Mouse (Mus musculus): ENCODE data around the gene Prox2. TPM values are rescaled to one million over a fixed set of nuclear protein-coding genes. Genes with fewer than 3 reads are reported as not detected.
"Not testable (repeated sequence)": the region's sequence is repeated elsewhere in the genome, so short reads cannot be mapped to it uniquely, and the experiment has no call there.

The Prox2 gene
- total RNA-seq, 2 experiments from 2014 or later, result 1.7 to 3.0 TPM

DNA sequence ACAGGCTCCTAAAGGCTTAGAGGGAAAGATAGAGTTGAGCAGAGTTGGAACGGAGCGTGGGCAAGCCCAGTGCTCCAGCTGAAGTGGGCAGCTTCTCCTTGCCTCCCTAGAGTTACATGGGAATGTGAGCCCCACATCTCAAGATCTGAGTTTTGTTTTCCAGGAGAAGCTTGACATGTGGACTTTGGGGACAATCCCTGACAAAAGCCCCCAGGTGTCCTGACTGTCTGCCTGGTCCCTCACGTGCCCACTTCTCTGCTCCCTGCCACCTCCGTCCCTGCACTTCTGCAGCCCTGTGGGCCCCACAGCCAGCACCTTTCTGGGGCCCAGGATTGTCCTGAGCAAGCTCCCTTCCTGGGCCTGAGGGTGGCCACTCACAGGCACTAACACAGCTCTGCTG is 34.3 kb upstream of the Prox2 start:
- no peak for TF ChIP-seq CTCF (IDR thresholded peaks at IDR 0.05)
- 0 out of 2 replicates have a peak overlapping the region, but pooled peaks have one; percentile 20 for H3K27ac ChIP-seq
- DNase-seq, result no peak
- no peak overlapping the region for H3K4me3 ChIP-seq
- intact Hi-C loops (cut with DNase I), result loop anchor here (10.0 kb wide), 1 partner anchor 340 kb away; no protein-coding TSS in a partner anchor

DNA sequence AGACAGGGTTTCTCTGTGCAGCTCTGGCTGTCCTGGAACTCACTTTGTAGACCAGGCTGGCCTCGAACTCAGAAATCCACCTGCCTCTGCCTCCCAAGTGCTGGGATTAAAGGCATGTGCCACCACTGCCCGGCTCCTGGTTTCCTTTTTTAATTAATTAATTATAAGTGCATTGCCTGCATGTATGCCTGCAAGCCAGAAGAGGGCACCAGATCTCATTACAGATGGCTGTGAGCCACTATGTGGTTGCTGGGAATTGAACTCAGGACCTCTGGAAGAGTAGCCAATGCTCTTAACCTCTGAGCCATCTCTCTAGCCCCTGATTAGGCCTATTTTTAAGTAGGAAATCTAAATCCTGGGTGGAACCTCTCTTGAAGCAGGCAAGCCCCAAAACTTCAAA is 33.7 kb upstream of the Prox2 start:
- not testable (repeated sequence) for DNase-seq
- TF ChIP-seq CTCF (IDR thresholded peaks at IDR 0.05), result peak; percentile 58
- intact Hi-C loops (cut with DNase I), result loop anchor here (10.0 kb wide), 1 partner anchor 341 kb away; no protein-coding TSS in a partner anchor

DNA sequence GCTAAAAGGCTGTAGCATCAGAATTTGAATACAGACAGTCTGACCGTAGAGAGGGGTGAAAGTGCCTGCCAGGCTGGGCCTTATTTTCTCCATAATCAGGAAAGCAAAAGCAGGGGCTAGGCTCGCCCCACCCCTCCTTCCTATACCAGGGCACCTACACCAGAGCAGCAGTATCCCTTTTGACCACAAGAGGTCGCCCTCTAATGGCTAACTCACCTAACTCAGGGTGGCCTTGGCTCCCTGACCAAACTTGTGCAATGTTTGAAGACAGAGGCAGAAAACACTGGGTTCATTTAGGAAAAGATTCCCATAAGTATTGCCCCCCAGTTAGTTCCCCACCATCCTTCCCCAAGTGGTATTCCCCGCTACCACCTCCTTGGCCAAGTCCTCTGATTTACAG is 32.2 kb upstream of the Prox2 start:
- DNase-seq, result peak; percentile 90
- H3K27ac ChIP-seq, result peak overlapping the region; percentile 64; the same call in 1 of the 2 replicates
- peak; percentile 96 for TF ChIP-seq CTCF (IDR thresholded peaks at IDR 0.05)
- H3K4me3 ChIP-seq, result no peak overlapping the region
- intact Hi-C loops (cut with DNase I), result loop anchor here (1.0 to 10.0 kb wide), 2 partner anchors 162 to 342 kb away; no protein-coding TSS in a partner anchor

More for the DNA sequence above, 33.7 kb upstream of the Prox2 start:
- not testable (repeated sequence) for H3K27ac ChIP-seq, H3K4me3 ChIP-seq

DNA sequence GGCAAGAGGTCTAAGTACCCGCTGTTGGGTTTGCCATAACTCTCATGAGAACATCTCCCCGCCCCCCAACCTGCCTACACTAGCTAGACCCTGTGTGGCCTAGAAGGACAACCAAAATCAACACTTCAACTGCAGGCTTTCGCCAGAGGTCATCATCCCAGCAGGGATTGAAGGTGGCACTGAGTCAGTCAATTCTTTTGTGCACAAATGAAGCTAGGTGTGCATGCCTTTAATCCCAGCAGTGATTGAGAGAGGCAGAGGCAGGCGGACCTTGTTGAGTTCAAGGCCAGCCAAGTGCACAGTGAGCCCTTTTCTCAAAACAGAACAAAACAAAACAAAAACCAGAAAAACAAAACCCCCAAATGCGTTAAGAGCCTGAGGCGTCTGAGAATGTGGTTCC is 30.5 kb upstream of the Prox2 start:
- intact Hi-C loops (cut with DNase I), result loop anchor here (10.0 kb wide), 1 partner anchor 344 kb away; no protein-coding TSS in a partner anchor
- DNase-seq, result no peak
- H3K4me3 ChIP-seq, result no peak overlapping the region
- no peak overlapping the region for H3K27ac ChIP-seq
- no peak for TF ChIP-seq CTCF (IDR thresholded peaks at IDR 0.05)

DNA sequence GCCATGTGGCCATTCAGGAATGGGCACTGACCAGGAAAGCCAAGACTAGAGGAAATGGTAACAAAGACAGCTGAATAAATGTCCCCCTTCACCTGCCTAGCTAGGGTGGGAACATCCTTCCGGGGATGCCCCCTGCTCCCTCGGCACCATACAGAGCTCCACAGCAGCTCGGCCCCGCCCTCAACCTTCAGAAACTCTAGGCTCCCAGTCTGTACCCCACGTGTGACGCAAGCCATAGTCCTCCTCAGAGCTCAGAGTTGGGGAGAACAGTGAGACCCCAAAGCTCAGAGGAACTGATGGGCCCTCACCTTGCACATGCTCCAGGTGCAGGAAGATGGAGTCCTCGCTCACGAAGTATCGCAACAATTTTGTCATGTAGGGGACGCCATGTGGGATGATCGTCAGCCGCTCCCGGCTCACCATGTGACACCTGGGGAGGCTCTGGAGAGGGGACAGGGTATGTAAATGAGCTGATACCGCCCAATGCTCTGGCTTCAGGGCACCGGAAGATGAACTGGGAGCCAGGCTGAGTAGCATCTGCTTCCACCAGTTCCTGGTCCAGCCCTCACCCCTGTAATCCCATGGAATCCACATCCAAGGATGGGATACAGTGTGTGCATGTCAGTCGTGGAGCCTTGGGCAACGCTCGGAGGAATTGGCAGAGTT is 29.6 kb upstream of the Prox2 start:
- Histone ChIP-seq H3K4me3 (0 out of 2 replicates have a peak overlapping the region, but pooled peaks have one; percentile 17), H3K27ac (no peak overlapping the region)
- DNase-seq, result no peak
- intact Hi-C loops (cut with DNase I), result loop anchor here (10.0 kb wide), 1 partner anchor 345 kb away; no protein-coding TSS in a partner anchor
- no peak for TF ChIP-seq CTCF (IDR thresholded peaks at IDR 0.05)

DNA sequence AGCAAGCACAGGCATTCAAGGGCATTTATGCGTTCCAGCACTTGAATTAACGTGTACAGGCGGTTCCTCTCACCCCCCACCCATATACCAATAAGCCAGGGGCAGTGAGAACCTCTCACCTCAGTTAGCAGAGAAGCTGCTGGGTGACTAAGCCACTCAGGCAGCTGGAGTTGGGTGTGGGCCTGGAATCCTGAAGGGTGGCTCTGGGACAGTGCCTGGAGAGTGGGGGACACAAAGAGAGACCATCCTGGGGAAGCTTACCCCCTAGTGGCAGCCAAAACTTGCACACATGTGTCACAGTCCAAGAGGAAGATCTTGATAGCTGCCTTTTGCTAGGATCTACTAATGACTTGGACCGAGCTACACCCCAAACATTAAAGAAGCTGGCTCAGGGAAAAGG is 26.1 kb upstream of the Prox2 start:
- TF ChIP-seq CTCF (IDR thresholded peaks at IDR 0.05), result no peak
- intact Hi-C loops (cut with DNase I), result no loop called here
- no peak for DNase-seq
- Histone ChIP-seq H3K27ac (no peak overlapping the region), H3K4me3 (no peak overlapping the region)

DNA sequence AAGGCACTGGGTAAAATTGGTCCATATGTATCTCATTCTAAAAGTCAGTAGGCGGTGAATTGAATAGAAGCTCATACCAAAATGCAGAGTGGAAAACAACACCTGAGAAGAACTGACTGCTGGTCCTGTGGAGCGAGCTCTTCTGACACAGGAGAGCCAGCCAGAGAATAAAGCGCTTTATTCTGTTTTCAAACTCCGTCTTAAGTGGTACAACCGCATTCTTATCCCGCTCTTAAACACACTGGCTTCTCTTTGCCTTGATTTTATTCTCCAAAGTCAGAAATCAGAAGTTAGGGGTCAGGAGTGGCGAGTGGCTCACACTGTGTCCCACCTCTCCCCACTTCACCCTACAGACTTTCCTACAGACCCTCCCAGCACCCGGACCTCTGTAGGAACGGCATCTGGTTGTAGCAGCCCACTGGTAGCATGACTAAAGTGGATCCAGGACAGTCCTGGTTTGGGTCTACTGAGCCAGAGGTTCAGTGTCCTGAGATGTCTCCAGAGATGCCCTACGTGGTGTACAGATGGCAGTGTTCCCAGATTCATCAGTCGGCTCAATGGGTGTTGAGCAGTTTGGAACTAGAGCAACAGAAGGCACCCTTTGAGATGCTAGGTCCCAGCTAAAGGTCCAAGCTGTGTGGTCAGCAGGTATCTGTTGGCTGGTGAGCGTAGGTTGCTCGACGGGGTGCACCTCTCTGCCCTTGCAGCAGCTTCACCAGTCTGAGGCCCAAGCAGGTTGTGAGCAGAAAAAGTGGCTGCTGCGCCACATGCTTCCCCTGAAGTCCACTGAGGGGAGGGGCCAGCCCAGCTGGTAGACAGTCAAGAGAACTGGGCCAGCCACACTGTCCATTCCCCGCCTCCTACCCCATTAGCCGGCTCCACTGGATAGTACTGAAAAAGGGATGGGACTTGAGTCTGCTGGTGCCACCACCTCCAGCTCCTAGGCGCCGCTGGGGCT is 25.2 kb upstream of the Prox2 start:
- no peak overlapping the region for H3K4me3 ChIP-seq
- DNase-seq, result peak; percentile 47
- intact Hi-C loops (cut with DNase I), result no loop called here
- no peak for TF ChIP-seq CTCF (IDR thresholded peaks at IDR 0.05)
- H3K27ac ChIP-seq, result no peak overlapping the region

DNA sequence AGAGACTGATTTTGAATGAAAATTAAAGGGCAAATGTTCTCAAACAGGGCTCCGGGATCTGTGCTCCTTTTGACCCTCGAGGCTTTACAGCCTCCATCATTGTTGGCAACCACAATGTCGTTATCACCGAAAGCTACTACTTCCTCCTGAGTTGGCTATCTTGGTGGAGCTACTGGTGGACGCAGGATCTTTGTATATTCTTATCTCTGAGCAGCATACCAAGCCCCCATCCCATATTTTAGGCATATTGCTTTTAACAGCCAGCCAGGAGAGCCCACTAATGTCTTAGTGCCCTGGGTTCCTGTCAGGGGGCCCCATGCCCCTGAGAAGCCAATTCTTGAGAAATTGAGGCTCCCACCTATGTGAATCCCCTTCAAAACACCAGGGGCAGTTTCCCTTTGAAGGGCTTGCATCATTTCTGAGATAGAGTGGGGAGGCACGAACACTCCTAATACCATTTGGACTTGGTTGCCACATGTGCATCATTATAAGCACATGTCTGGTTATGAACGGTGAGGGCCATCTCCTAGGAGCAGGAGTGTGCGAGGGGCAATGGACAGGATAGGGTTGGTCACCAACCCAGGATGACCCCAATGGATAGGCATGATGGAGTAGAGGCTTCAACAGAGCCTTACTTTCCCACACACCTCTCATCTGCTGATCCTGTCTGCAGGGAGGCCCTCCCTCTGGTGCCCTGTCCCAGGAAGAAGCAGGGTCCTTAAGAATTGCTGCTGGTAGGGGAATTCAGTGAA is 23.7 kb upstream of the Prox2 start:
- no peak for DNase-seq
- H3K27ac ChIP-seq, result no peak overlapping the region
- no peak for TF ChIP-seq CTCF (IDR thresholded peaks at IDR 0.05)
- H3K4me3 ChIP-seq, result no peak overlapping the region
- intact Hi-C loops (cut with DNase I), result no loop called here

DNA sequence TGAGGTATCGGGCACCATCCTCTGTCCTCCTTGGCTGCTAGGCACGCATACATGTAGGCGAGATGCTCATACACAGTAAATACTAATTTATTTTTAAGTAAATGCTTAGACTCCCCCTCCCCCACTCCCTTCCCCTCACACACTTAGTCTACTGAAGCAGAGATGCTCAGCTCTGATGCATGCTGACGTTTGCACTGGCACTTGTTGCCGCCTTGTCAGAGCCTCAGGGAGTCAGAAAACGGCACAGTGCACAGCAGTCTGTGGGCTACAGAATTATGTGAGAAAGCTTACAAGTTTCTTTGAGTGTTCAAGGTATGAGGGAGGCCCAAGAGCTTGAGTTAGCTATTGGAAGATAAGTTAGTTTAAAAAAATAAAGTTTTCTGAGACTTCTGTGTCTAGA is 20.8 kb upstream of the Prox2 start:
- no peak for DNase-seq
- TF ChIP-seq CTCF (IDR thresholded peaks at IDR 0.05), result no peak
- Histone ChIP-seq H3K27ac (no peak overlapping the region), H3K4me3 (no peak overlapping the region)
- intact Hi-C loops (cut with DNase I), result no loop called here

DNA sequence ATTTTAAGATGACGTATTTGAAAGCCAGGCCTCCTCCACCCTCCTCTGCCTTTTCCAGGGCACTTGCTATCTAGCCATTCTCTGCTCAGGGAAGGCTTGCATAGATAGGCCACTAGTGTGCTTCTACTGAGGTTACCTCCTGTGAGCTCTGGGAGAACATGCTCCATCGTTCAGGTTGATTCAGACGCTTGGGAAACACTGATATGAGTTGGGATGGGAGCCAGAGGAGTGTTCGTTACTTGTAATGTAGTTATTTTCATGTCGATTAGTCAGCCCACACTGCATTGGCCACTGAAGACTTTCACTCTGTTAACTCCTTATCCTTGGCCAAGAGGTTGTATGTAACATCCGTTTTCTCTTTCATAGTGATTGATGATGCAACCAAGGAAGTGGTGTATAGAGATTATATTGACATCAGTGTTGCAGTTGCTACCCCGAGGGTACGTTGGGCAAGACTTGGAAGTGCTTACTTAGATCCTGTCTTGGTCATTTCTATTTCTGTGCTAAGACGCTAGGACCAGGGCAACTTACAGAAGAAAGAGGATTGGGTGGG is 18.9 kb upstream of the Prox2 start:
- intact Hi-C loops (cut with DNase I), result no loop called here
- DNase-seq, result no peak
- no peak for TF ChIP-seq CTCF (IDR thresholded peaks at IDR 0.05)
- H3K27ac ChIP-seq, result peak overlapping the region; percentile 62; the same call in 1 of the 2 replicates
- no peak overlapping the region for H3K4me3 ChIP-seq

DNA sequence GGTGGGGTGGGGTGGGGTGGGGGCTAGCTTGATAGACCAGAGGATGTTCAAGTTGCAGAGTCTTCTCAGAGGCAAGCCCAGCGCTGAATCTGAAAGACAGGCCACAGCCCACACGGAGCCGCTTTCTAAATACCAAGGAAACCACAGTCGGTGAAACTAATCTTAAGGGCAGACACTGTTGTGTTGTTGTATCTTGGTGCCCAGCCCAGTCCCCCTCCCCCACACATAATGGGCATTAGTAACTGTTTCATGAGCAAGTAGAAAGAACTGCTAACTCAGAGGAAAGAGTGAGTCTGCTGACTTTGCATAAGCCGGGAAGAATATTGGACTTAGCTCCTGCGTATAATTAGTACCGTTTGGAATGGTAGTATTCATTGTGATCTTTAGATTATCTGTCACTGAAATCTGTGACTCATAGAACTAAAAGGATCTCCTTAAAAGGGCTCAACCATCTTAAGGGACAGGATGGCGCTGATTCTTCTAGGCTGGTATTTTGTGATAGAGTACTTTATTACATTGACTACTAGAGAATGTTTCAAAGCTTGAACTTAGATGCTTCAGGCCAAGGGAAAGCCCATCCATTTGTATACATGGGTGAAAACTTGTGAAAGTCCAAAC is 16.5 kb upstream of the Prox2 start:
- no peak for DNase-seq
- intact Hi-C loops (cut with DNase I), result no loop called here
- no peak overlapping the region for H3K4me3 ChIP-seq
- no peak for TF ChIP-seq CTCF (IDR thresholded peaks at IDR 0.05)
- H3K27ac ChIP-seq, result no peak overlapping the region
